Mouse (Mus musculus) G1E (cell line): Measurements from ENCODE around the gene Mgst2. TPM values are rescaled to one million over a fixed set of nuclear protein-coding genes. Genes with fewer than 3 reads are reported as not detected.

Experiments
- ATAC-seq: 2 replicates; pipeline ENCODE4 v1.8.0; 2016; ENCODE audit warnings: mild to moderate bottlenecking; ENCODE audit not compliant: insufficient number of reproducible peaks, poor library complexity, low FRiP score, severe bottlenecking; ENCODE audit errors: extremely low read depth
- DNase-seq: peaks from one replicate; pipeline ENCODE4 v3.0.0; 2012; ENCODE audit warnings: low spot score
- H3K27me3 ChIP-seq: 2 replicates; pipeline ENCODE4 v1.6.1; 2012; ENCODE audit warnings: mild to moderate bottlenecking, low read length, inconsistent platforms; ENCODE audit not compliant: insufficient read depth
- H3K36me3 ChIP-seq: replicated peaks from 2 replicates; pipeline ENCODE3; 2012; ENCODE audit warnings: mild to moderate bottlenecking, inconsistent platforms
- H3K4me1 ChIP-seq: 2 replicates; pipeline ENCODE4 v1.6.1; 2012; ENCODE audit warnings: low read depth, low read length, inconsistent platforms, mixed read lengths; ENCODE audit not compliant: insufficient read depth
- H3K4me3 ChIP-seq: 2 replicates; pipeline ENCODE4 v1.5.1; 2012; ENCODE audit warnings: low read depth, mild to moderate bottlenecking, inconsistent platforms, low read length, moderate library complexity, mixed read lengths
- H3K9me3 ChIP-seq: replicated peaks from 2 replicates; pipeline ENCODE4 v1.6.1; 2012; ENCODE audit warnings: inconsistent platforms
- CTCF ChIP-seq: IDR thresholded peaks from 2 replicates; pipeline ENCODE4 v1.5.1; 2012; ENCODE audit warnings: low read depth, low read length, inconsistent platforms, mixed read lengths
- GATA1 ChIP-seq: IDR thresholded peaks from 2 replicates; pipeline ENCODE4 v1.6.1; 2012; ENCODE audit warnings: borderline replicate concordance, low read length, inconsistent platforms, mixed read lengths
- GATA2 ChIP-seq: IDR thresholded peaks from 2 replicates; pipeline ENCODE4 v1.6.1; 2012; ENCODE audit warnings: low read depth, low read length, inconsistent platforms, borderline replicate concordance
- POLR2AphosphoS5 ChIP-seq: IDR thresholded peaks from 2 replicates; pipeline ENCODE4 v1.6.1; 2012; ENCODE audit warnings: low read depth, low read length, inconsistent platforms; ENCODE audit not compliant: insufficient replicate concordance
- TAL1 ChIP-seq: conservative IDR thresholded peaks from 2 replicates; pipeline ENCODE4 v1.6.1; 2012; ENCODE audit warnings: low read depth, low read length, inconsistent platforms, mixed read lengths
- polyA plus RNA-seq: library from polyadenylated mRNA; stranded (reverse); fragments of >175 nt; gene quantifications from 2 replicates; pipeline ENCODE4 v1.2.3, GENCODE M21; 2012
- total RNA-seq, 2 experiments: library from RNA; stranded (forward) in 1 of 2; stranded (reverse) in 1 of 2; fragments of 200-1000 nt in 1 of 2; fragments of >200 nt in 1 of 2; fragmentation: Nextera tagmentation in 1 of 2; gene quantifications; 2 replicates each; pipeline ENCODE4 v1.2.3; 2014 to 2017

The Mgst2 gene
- total and polyA plus RNA-seq, 3 experiments, result 0.11 to 2.4 (median 0.28) TPM

- Histone ChIP-seq H3K9me3 (no peaks in the 10 kb centered on the region), H3K4me1 (peaks cover 72% of the 10 kb centered on the region), H3K36me3 (no peaks in the 10 kb centered on the region), H3K4me3 (no peak overlapping the region), H3K27me3 (peaks cover 2% of the 10 kb centered on the region; the same call in 1 of the 2 replicates)
- TF ChIP-seq TAL1 (no peak), GATA1 (no peak), CTCF (no peak), POLR2AphosphoS5 (no peak)
- no peak for DNase-seq
- ATAC-seq, result no peak
These were observed 10.2 kb upstream of the Mgst2 start for GRCm38 (mm10) chr3:51649986-51650385.

GRCm38 (mm10) chr3:51651149-51651548 lies 9.0 kb upstream of the Mgst2 start:
- Histone ChIP-seq H3K4me1 (peaks cover 71% of the 10 kb centered on the region), H3K9me3 (no peaks in the 10 kb centered on the region), H3K36me3 (no peaks in the 10 kb centered on the region), H3K4me3 (no peak overlapping the region), H3K27me3 (peaks cover 2% of the 10 kb centered on the region; the same call in 1 of the 2 replicates)
- ATAC-seq, result no peak
- DNase-seq, result no peak
- TF ChIP-seq TAL1 (no peak), CTCF (no peak), GATA2 (no peak), GATA1 (no peak), POLR2AphosphoS5 (no peak)

- no peaks in the 10 kb centered on the region for H3K9me3 ChIP-seq
- H3K27me3 ChIP-seq, result peaks cover 2% of the 10 kb centered on the region; the same call in 1 of the 2 replicates
- peak overlapping the region; percentile 14; the same call in 1 of the 2 replicates for H3K4me3 ChIP-seq
- ATAC-seq (peak; percentile 43; the same call in 1 of the 2 replicates), DNase-seq (peak; percentile 55)
- TF ChIP-seq TAL1 (no peak), GATA1 (no peak), GATA2 (no peak), POLR2AphosphoS5 (no peak), CTCF (peak; percentile 32; the same call in 1 of the 2 replicates)
- no peaks in the 10 kb centered on the region for H3K36me3 ChIP-seq
- H3K4me1 ChIP-seq, result peaks cover 62% of the 10 kb centered on the region
These were observed 7.9 kb upstream of the Mgst2 start for GRCm38 (mm10) chr3:51652292-51652691.

GRCm38 (mm10) chr3:51652701-51653100 lies 7.5 kb upstream of the Mgst2 start:
- no peaks in the 10 kb centered on the region for H3K36me3 ChIP-seq
- peak overlapping the region; percentile 55; the same call in 1 of the 2 replicates for H3K4me3 ChIP-seq
- H3K9me3 ChIP-seq, result no peaks in the 10 kb centered on the region
- TF ChIP-seq GATA1, result no peak
- no peak for TF ChIP-seq TAL1
- no peak for TF ChIP-seq POLR2AphosphoS5
- TF ChIP-seq GATA2, result no peak
- no peak for TF ChIP-seq CTCF
- DNase-seq (peak; percentile 75), ATAC-seq (peak; percentile 61)
- peaks cover 60% of the 10 kb centered on the region for H3K4me1 ChIP-seq
- peaks cover 2% of the 10 kb centered on the region; the same call in 1 of the 2 replicates for H3K27me3 ChIP-seq

GRCm38 (mm10) chr3:51654303-51655055 lies 5.7 kb upstream of the Mgst2 start:
- H3K4me1 ChIP-seq, result peaks cover 50% of the 10 kb centered on the region
- no peak for DNase-seq
- no peak for TF ChIP-seq TAL1
- TF ChIP-seq GATA2, result no peak
- TF ChIP-seq POLR2AphosphoS5, result no peak
- TF ChIP-seq CTCF, result no peak
- no peak for TF ChIP-seq GATA1
- no peaks in the 10 kb centered on the region for H3K36me3 ChIP-seq
- H3K27me3 ChIP-seq, result peaks cover 2% of the 10 kb centered on the region; the same call in 1 of the 2 replicates
- H3K4me3 ChIP-seq, result no peak overlapping the region
- no peak for ATAC-seq
- H3K9me3 ChIP-seq, result no peaks in the 10 kb centered on the region

- no peaks in the 10 kb centered on the region for H3K27me3 ChIP-seq
- peaks cover 60% of the 10 kb centered on the region for H3K4me1 ChIP-seq
- H3K4me3 ChIP-seq, result no peak overlapping the region
- H3K9me3 ChIP-seq, result no peaks in the 10 kb centered on the region
- no peak for TF ChIP-seq GATA2
- TF ChIP-seq GATA1, result no peak
- no peak for TF ChIP-seq TAL1
- no peak for TF ChIP-seq POLR2AphosphoS5
- TF ChIP-seq CTCF, result no peak
- no peak for DNase-seq
- no peaks in the 10 kb centered on the region for H3K36me3 ChIP-seq
- no peak for ATAC-seq
These were observed 745 bp upstream of the Mgst2 start for GRCm38 (mm10) chr3:51659415-51659814.
